Mouse (Mus musculus): Measurements from ENCODE around the gene Fam53b. TPM values are rescaled to one million over a fixed set of nuclear protein-coding genes. Genes with fewer than 3 reads are reported as not detected.

Fam53b gene
- polyA plus RNA-seq, 1 experiment, result 79.4 TPM

DNA sequence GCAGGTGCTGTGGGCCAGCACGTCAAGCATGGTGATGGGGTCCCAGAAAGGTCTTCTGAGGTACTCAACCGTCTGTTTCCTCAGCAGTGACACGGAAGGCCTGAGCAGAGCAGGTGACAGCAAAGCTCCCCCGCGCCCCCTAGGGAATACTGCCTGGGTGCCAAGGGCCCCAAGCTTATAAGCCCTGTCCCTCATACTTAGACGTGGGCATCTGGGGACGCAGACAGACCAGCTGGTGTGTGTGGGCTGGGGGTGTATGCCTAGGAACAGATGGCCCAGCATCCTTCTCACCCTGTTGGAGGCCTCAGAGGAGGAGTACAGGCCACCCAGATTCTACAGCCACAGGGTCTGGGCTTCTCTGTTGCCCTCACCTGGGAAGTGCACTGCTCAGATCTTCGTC, 93.1 kb downstream of the Fam53b start:
- H3K4me1 ChIP-seq (ENCODE audit: control insufficient read depth, insufficient read depth, low read length), result peaks cover 27% of the 10 kb centered on the region
- H3K4me3 ChIP-seq (replicated peaks; ENCODE audit: extremely low read depth, low read depth, low read length), result no peak overlapping the region
- no peak for DNase-seq
- WGBS, result 78% methylated on average over 8 of the region's 8 CpGs
- TF ChIP-seq CTCF (IDR thresholded peaks at IDR 0.05; ENCODE audit: insufficient read depth, low read length) (no peak), POLR2A (IDR thresholded peaks at IDR 0.05; ENCODE audit: borderline replicate concordance, extremely low read depth, low read depth, low read length) (no peak)

DNA sequence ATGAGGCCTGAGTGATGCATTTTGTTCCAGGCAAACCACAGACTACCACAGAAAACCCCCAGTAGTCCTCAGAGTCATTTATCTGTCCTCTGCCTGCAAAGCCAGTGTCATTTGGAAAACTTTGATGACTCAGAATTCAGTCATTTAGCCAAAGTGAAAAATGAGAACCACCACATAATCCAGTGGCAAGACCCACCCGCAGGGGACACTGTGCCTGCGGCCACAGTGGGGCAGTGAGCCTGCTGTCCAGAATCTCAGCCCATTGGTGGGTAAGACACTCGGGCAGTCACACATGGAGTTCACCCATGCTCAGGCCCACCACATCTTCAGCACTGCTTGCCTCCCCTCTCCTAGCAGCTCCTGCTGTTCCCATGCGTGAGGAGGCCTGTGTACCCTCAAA, 94.1 kb downstream of the Fam53b start:
- 80% methylated on average over 4 of the region's 4 CpGs for WGBS
- Histone ChIP-seq H3K4me3 (replicated peaks; ENCODE audit: extremely low read depth, low read depth, low read length) (no peak overlapping the region), H3K4me1 (ENCODE audit: control insufficient read depth, insufficient read depth, low read length) (peaks cover 27% of the 10 kb centered on the region)
- no peak for DNase-seq
- no peak for TF ChIP-seq POLR2A (IDR thresholded peaks at IDR 0.05; ENCODE audit: borderline replicate concordance, extremely low read depth, low read depth, low read length)
- no peak for TF ChIP-seq CTCF (IDR thresholded peaks at IDR 0.05; ENCODE audit: insufficient read depth, low read length)

DNA sequence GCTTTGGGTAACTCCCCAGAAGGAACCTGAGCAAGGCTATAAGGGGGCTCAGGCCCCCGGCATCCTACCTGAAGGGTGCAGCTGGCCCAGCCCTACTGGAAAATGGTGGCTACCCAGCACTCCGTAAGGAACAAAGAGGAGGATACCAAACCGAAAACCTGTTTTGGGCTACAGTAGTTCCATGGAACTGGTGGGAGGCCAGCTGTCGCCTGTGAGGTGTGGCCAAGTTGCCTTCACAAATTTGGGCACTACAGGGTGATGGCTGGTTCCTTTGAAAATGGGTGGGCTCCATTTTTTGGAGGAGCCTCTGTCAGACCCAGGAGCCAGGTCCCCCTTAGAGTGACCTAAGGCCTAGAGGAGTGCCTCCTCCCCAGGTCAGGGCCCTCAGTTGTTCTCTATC, 98.4 kb downstream of the Fam53b start:
- TF ChIP-seq POLR2A (IDR thresholded peaks at IDR 0.05; ENCODE audit: borderline replicate concordance, extremely low read depth, low read depth, low read length), result no peak
- no peak for TF ChIP-seq CTCF (IDR thresholded peaks at IDR 0.05; ENCODE audit: insufficient read depth, low read length)
- peaks cover 36% of the 10 kb centered on the region for H3K4me1 ChIP-seq (ENCODE audit: control insufficient read depth, insufficient read depth, low read length)
- 96% methylated on average over 4 of the region's 4 CpGs for WGBS
- no peak for DNase-seq
- no peak overlapping the region for H3K4me3 ChIP-seq (replicated peaks; ENCODE audit: extremely low read depth, low read depth, low read length)

DNA sequence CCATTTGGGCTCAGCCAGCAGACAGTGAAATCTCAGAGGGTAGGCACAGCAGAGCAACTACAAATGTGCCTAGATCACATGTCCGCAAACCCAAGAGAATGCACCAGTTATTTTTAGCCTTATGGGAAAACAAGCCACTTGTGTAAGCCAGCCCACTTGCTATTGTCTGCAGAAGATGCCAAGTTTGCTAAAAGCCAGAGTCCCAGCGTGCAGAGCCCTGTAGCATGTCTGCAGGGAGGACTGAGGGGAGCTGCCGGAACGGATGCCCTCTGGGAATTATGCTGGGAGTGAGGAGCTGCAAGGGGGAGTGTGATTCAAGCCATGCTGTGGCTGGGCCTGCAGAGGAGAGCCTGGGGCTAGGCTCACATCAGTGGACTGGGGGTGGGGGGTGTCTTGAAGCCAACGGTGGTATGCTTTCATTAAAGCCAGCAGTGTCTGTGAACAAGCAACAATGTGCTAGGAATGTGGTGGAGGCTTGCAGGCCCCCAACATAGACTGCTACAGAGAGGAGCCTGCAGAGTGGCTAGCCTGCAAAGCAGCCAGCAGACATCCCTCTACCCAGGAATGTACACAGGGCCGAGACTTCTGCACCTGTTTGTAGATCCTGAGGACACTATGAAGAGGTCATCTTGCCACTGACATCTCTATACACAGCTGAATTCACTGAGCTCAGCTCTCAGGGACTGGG, 99.3 kb downstream of the Fam53b start:
- Histone ChIP-seq H3K4me1 (ENCODE audit: control insufficient read depth, insufficient read depth, low read length) (peaks cover 36% of the 10 kb centered on the region), H3K4me3 (replicated peaks; ENCODE audit: extremely low read depth, low read depth, low read length) (no peak overlapping the region)
- no peak for DNase-seq
- WGBS, result 10% methylated on average over 6 of the region's 6 CpGs
- TF ChIP-seq POLR2A (IDR thresholded peaks at IDR 0.05; ENCODE audit: borderline replicate concordance, extremely low read depth, low read depth, low read length) (peak; percentile 26; the same call in 1 of the 2 replicates), CTCF (IDR thresholded peaks at IDR 0.05; ENCODE audit: insufficient read depth, low read length) (no peak)

DNA sequence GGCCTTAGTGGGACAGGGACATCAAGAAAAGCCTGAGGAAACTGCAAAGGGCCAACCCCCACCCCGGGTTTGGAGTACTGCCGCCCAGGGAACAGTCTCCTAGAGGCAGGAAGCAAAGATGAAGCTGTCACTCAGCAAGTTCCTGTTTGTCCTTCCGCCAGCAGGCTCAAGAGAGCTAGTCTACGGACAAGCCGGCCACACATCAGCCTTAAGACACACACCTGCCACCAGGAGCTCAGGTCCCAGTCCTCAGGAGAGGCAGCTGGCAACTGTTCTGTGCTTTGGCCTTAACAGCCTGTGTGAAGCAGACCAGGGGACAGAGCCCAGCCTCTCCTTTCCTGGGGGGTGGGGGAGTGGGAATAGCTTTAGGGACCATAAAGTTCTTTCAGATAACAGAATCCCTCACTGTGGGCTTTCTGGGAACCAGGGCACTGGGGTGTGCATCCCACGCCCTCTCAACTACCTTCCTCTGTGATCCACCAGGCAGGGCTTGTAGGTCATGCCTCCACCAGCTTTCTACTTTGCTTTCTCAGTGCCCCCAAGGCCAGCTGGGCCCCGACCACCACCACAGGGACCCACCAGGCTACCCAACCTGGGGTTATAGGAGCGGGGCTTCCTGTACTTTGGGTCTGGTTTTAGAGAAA, 100.1 kb downstream of the Fam53b start:
- 28% methylated on average over 8 of the region's 8 CpGs for WGBS
- H3K4me1 ChIP-seq (ENCODE audit: control insufficient read depth, insufficient read depth, low read length), result peaks cover 36% of the 10 kb centered on the region
- no peak overlapping the region for H3K4me3 ChIP-seq (replicated peaks; ENCODE audit: extremely low read depth, low read depth, low read length)
- TF ChIP-seq POLR2A (IDR thresholded peaks at IDR 0.05; ENCODE audit: borderline replicate concordance, extremely low read depth, low read depth, low read length) (peak; percentile 43; the same call in 1 of the 2 replicates), CTCF (IDR thresholded peaks at IDR 0.05; ENCODE audit: insufficient read depth, low read length) (no peak)
- peak; percentile 58 for DNase-seq

DNA sequence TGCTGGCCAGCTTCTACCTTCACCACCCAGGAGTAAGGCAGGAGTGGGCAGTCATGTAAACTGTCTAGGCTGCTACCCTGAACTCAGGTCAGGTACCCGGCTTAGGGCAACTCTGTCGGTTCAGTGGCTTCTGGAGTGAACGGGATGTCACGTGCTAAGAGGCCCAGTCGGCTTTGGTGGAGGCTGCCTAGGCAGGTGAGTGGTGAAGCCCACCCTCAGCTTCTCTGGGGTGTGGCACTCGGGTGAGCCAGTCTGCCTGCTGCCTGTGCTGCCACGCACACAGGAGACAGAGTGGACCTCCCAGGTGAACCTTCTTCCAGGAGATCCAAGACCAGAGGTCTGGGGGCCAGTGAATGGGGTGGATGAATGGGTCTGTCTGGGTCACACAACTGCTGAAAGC, 100.7 kb downstream of the Fam53b start:
- no peak for DNase-seq
- Histone ChIP-seq H3K4me3 (replicated peaks; ENCODE audit: extremely low read depth, low read depth, low read length) (no peak overlapping the region), H3K4me1 (ENCODE audit: control insufficient read depth, insufficient read depth, low read length) (peaks cover 36% of the 10 kb centered on the region)
- TF ChIP-seq CTCF (IDR thresholded peaks at IDR 0.05; ENCODE audit: insufficient read depth, low read length) (no peak), POLR2A (IDR thresholded peaks at IDR 0.05; ENCODE audit: borderline replicate concordance, extremely low read depth, low read depth, low read length) (no peak)
- WGBS, result 57% methylated on average over 7 of the region's 7 CpGs

DNA sequence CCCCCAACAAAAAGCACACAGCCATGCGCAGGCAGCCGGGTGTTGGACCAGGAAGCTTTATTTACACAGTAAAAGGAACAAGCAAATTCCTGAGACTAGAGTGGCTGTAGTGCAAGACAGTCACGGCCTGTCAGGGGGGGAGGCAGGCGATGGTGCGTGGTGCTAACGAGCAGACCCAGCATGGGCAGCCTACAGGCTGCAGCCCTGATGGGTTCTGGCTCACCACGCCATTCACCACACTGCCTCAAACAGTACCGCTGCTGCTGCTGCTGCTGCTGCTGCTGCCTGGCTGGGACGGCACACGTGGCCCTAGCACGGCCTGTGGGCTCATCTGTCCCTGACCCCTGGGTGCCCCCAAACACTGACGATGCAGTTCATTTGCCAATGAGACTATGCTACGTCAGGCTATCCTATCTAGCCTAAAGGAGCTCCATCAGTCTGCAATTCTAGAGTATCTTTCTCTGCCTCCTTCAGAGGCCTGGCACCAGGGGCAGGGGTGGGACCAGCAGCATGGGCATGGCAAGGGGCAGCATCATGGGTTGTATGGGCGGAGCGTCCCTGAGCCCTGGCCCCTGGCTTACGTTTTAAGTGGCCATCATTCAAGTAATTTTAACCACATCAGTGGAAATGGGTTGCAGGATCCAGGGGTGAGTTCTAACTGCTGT, 101.5 kb downstream of the Fam53b start:
- peaks cover 36% of the 10 kb centered on the region for H3K4me1 ChIP-seq (ENCODE audit: control insufficient read depth, insufficient read depth, low read length)
- no peak overlapping the region for H3K4me3 ChIP-seq (replicated peaks; ENCODE audit: extremely low read depth, low read depth, low read length)
- no peak for TF ChIP-seq CTCF (IDR thresholded peaks at IDR 0.05; ENCODE audit: insufficient read depth, low read length)
- TF ChIP-seq POLR2A (IDR thresholded peaks at IDR 0.05; ENCODE audit: borderline replicate concordance, extremely low read depth, low read depth, low read length), result peak; percentile 25; the same call in 1 of the 2 replicates
- WGBS, result 20% methylated on average over 16 of the region's 16 CpGs
- peak; percentile 65 for DNase-seq

DNA sequence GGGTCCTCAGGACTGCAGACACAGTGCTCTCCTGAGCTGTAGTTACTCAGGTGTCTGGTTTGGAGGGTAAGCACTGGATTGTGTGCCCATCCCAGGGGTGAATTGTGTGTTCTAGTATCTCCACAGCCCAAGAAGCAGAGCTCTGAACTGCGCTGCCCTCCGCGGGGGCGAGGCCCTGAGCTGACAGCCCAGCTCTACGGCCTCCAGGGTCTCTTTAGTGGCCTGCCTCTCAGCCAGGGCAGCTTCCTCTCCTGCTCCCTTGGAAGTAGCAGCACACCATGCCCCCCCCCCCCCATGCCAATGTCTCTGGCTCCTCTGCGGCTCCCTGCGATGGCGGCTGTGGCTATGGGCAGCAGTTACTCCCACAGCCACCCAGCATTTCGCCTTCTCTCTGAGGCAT, 102.1 kb downstream of the Fam53b start:
- Histone ChIP-seq H3K4me3 (replicated peaks; ENCODE audit: extremely low read depth, low read depth, low read length) (no peak overlapping the region), H3K4me1 (ENCODE audit: control insufficient read depth, insufficient read depth, low read length) (peaks cover 36% of the 10 kb centered on the region)
- TF ChIP-seq POLR2A (IDR thresholded peaks at IDR 0.05; ENCODE audit: borderline replicate concordance, extremely low read depth, low read depth, low read length) (no peak), CTCF (IDR thresholded peaks at IDR 0.05; ENCODE audit: insufficient read depth, low read length) (no peak)
- DNase-seq, result no peak
- whole genome bisulfite sequencing, result 31% methylated on average over 9 of the region's 9 CpGs

DNA sequence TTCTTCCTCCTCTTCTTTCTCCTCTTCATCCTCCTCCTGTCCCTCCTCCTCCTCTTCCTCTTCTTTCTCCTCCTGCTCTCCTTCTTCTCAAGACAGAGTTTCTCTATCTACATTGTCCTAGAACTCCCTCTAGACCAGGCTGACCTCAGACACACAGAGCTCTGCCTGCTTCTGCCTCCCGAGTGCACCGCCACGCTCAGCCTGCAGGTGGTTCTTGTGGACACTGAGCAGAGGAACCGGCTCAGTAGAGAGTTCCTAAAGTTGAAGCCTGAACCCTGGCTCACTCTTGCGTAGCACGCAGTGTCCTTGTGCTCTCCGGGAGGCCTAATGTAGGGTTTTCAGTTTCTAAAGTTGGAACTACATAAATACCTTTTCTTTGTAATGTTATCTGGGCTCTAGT, 108.6 kb downstream of the Fam53b start:
- WGBS, result 86% methylated on average over 7 of the region's 7 CpGs
- no peak overlapping the region for H3K4me3 ChIP-seq (replicated peaks; ENCODE audit: extremely low read depth, low read depth, low read length)
- TF ChIP-seq POLR2A (IDR thresholded peaks at IDR 0.05; ENCODE audit: borderline replicate concordance, extremely low read depth, low read depth, low read length), result no peak
- peak; percentile 34 for TF ChIP-seq CTCF (IDR thresholded peaks at IDR 0.05; ENCODE audit: insufficient read depth, low read length)
- peaks cover 8% of the 10 kb centered on the region for H3K4me1 ChIP-seq (ENCODE audit: control insufficient read depth, insufficient read depth, low read length)
- DNase-seq, result no peak

Measured in lung, adult 2 months (tissue).